Mouse (Mus musculus) cerebellum, adult 2 months (tissue): ENCODE measurements at regions not wholly inside any gene's neighbourhood (a gene's known extent, or its start where the extent isn't known, plus 50 kb on each side); places are given as distances from the start of the nearest gene placed in this dataset.

Experiments
- DNase-seq, 2 experiments: peaks; one replicate each; pipeline ENCODE4 v3.0.0; 2021
- H3K27ac ChIP-seq: fragments of 200-500 bp; 2 replicates; pipeline ENCODE4 v1.5.1; 2012; ENCODE audit warnings: low read length, control low read depth, inconsistent platforms; ENCODE audit not compliant: insufficient read depth
- H3K27me3 ChIP-seq: fragments of 200-500 bp; 2 replicates; pipeline ENCODE4 v1.6.1; 2012; ENCODE audit warnings: inconsistent platforms, mild to moderate bottlenecking, low read length, moderate library complexity; ENCODE audit not compliant: control insufficient read depth, insufficient read depth
- H3K4me1 ChIP-seq: fragments of 200-500 bp; 2 replicates; pipeline ENCODE4 v1.6.1; 2011; ENCODE audit warnings: low read length; ENCODE audit not compliant: control insufficient read depth, insufficient read depth
- H3K4me3 ChIP-seq: fragments of 200-500 bp; replicated peaks from 2 replicates; pipeline ENCODE3; 2011; ENCODE audit warnings: mild to moderate bottlenecking, low read depth, low read length, control low read depth; ENCODE audit not compliant: insufficient read depth
- CTCF ChIP-seq: fragments of 200-500 bp; IDR thresholded peaks from 2 replicates; pipeline ENCODE4 v1.5.1; 2011; ENCODE audit warnings: low read depth, mild to moderate bottlenecking, control low read depth, low read length, moderate library complexity, borderline replicate concordance; ENCODE audit not compliant: insufficient read depth
- POLR2A ChIP-seq: fragments of 200-500 bp; IDR thresholded peaks from 2 replicates; pipeline ENCODE4 v1.6.1; 2011; ENCODE audit warnings: low read length, control low read depth, borderline replicate concordance; ENCODE audit not compliant: insufficient read depth
- WGBS: fragments of 180-500 bp; shearing (Covaris S2); methylation state at CpG from one replicate; pipeline ENCODE4 v1.1.7; 2018; 5-methylcytosine and 5-hydroxymethylcytosine counted together

DNA sequence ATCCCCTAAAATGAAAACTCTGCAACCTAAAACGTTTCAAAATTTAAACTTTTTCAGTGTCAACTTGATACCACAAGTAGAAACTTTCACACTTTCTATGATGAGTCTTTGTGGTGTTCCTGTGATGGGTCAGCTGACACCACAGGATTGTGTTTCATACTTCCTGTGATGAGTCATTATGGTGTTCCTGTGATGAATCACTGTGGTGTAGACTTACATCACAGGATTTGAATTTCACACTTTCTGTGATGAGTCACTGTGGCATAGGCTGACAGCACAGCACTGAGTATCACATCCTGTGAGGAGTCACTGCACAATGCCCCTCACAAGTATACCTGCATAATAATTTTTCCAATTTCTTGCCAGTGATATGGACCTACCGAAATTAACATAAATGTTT is 874.7 kb downstream of the Fam19a2 start:
- DNase-seq: no peak
- TF ChIP-seq POLR2A (no peak), CTCF (no peak)

DNA sequence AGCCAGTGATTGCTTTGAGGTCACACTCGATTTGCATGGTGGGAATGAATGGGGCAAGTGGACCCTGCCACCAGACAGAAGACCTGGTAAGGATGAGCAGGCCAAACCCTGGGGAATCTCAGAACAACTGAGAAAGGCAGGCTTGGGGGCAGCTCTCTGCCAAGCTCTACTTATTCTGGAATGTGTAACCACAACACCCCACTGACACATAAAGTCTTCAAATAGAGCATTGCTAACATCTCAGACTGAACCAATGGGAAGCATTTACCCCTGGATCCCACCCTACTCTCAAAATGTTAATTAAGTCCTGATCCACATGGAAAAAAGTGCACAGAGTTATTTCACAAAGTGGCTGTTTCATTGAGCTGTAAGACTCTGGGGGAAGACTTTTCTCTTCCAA is 878.5 kb downstream of the Fam19a2 start:
- H3K4me1 ChIP-seq: no peaks in the 10 kb centered on the region
- H3K27me3 ChIP-seq: no peaks in the 10 kb centered on the region
- no peak for DNase-seq
- no peak for TF ChIP-seq POLR2A
- no peak for TF ChIP-seq CTCF
- H3K27ac ChIP-seq: no peak overlapping the region
- no peak overlapping the region for H3K4me3 ChIP-seq
- 44% methylated on average over 1 of the region's 1 CpGs for WGBS

More for the DNA sequence above, 874.7 kb downstream of the Fam19a2 start:
- WGBS: 71% methylated on average over 2 of the region's 2 CpGs
- Histone ChIP-seq H3K4me3 (no peak overlapping the region), H3K27ac (no peak overlapping the region), H3K4me1 (no peaks in the 10 kb centered on the region), H3K27me3 (no peaks in the 10 kb centered on the region)

DNA sequence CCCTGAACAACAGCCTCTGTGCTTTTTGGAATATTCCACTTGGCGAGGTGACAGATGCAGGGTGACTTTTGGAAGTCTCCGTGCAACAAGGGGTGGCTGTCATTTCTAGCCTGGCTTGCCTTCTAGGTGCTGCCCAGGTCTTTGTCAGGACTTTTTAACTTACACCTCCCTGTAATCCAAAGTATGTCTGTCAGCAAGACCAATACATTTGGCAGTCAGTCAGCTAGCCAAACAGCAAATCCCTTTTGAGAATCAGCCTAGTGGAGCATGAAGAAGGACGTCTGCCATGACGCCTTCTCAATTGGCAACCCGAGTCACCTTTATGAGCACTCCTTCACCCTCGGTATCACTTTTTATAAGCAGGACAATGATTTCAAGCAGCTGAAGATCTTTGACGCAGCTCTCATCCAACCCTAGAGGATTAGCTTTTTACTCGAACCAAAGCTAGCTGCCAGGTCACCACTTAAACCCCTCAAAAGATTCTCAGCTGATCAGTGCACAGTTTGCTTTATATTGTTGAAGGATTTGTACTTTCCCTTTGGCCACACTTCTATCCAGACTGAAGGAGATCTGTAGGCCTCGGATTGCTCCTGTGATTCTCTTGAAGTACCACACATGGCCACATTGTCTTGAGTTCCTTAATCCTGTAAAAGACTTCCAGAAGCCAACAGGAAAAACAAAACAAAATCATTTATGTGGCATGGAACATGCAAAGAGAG is 883.1 kb downstream of the Fam19a2 start:
- 7% methylated on average over 9 of the region's 9 CpGs for WGBS
- Histone ChIP-seq H3K27me3 (no peaks in the 10 kb centered on the region), H3K4me3 (no peak overlapping the region), H3K4me1 (no peaks in the 10 kb centered on the region), H3K27ac (no peak overlapping the region)
- DNase-seq: peak in 1 of 2 experiments; percentile 1
- TF ChIP-seq CTCF (no peak), POLR2A (no peak)

DNA sequence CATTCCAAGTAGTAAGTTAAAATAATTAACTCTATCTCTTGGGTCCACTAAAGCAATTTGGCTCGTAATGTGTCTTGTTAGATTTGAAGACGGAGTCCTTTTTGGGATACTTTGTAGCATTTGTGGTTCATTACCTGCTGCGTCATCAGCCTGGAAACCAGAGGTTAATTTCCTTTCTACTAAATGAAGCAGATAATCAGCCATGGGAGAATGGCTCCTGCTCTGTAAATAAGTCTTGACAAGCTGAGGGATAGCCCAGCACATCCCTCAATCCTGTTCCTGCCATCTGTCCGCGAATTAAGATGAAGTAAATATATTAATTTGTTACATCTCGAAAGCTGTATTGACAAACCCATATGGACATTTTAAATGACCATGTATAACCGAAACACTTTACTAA is 899.6 kb downstream of the Fam19a2 start:
- no peaks in the 10 kb centered on the region for H3K27me3 ChIP-seq
- 27% methylated on average over 7 of the region's 7 CpGs for WGBS

DNA sequence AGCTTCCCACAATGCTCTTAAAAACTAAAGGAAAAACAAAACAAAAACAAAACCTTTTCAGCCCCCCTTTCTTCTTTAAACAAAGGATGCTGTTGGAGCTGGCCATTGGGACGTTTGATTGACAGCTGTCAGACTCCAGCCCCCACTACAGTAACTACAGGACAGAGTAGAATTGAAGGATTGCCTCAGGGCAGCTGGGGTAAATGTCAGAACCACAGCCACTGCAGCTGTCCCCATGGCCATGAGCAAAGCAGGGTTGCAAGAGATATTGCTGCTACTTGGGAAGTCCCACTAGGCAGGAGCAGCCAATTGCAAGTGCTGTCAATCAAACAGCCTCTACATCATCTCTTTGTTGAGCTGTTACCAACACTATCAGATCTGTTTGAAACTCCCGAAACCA is 911.8 kb downstream of the Fam19a2 start:
- no peak for DNase-seq
- H3K4me3 ChIP-seq: no peak overlapping the region
- TF ChIP-seq CTCF (no peak), POLR2A (no peak)
- 68% methylated on average over 2 of the region's 2 CpGs for WGBS
- no peak overlapping the region for H3K27ac ChIP-seq
- no peaks in the 10 kb centered on the region for H3K27me3 ChIP-seq
- no peaks in the 10 kb centered on the region for H3K4me1 ChIP-seq

More for the DNA sequence above, 899.6 kb downstream of the Fam19a2 start:
- Histone ChIP-seq H3K4me3 (no peak overlapping the region), H3K27ac (no peak overlapping the region), H3K4me1 (no peaks in the 10 kb centered on the region)
- TF ChIP-seq POLR2A (no peak), CTCF (no peak)
- DNase-seq: no peak

DNA sequence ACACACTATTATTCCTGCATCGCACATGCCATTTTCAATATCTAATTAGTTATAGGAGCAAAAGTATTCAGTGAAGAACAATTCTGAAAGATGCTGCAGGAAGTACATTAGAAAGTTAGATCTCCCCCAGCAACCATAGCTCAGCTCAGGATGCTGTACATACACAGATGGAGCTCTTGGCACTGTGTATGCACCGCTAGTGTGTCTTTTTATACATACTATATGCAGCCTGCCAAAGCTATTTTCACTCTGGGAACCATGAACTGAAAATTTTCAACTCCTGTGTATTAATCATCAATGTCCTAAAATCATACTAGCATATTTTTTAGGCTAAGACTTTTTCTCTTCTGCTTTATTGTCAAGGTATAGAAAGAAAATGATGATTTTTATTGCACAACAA is 944.5 kb downstream of the Fam19a2 start:
- no peaks in the 10 kb centered on the region for H3K4me1 ChIP-seq
- no peak overlapping the region for H3K4me3 ChIP-seq
- DNase-seq: no peak
- no peaks in the 10 kb centered on the region for H3K27me3 ChIP-seq
- 82% methylated on average over 2 of the region's 2 CpGs for WGBS
- TF ChIP-seq CTCF (no peak), POLR2A (no peak)
- H3K27ac ChIP-seq: no peak overlapping the region

DNA sequence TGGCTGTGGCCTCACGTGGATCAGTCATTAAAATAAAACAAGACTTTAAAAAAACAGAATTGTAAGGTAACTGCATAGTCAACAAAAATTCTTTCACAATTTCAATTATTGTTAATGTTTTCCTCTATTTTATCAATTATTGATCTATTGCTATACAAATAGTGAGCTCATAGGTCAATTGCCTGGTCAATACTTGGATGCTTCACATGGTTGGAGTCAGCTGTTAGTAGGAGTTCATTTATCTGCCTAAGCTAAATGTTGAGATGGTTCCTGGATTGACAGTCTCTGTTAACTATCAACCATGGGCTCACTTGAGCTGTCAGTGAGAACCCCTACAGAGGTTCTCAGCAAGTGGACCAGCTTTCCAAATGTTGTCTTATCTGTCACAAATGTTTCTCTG is 955.7 kb downstream of the Fam19a2 start:
- Histone ChIP-seq H3K4me1 (no peaks in the 10 kb centered on the region), H3K27me3 (no peaks in the 10 kb centered on the region), H3K4me3 (no peak overlapping the region), H3K27ac (no peak overlapping the region)
- DNase-seq: no peak
- no peak for TF ChIP-seq CTCF
- TF ChIP-seq POLR2A: no peak
- WGBS: 92% methylated on average over 1 of the region's 1 CpGs

DNA sequence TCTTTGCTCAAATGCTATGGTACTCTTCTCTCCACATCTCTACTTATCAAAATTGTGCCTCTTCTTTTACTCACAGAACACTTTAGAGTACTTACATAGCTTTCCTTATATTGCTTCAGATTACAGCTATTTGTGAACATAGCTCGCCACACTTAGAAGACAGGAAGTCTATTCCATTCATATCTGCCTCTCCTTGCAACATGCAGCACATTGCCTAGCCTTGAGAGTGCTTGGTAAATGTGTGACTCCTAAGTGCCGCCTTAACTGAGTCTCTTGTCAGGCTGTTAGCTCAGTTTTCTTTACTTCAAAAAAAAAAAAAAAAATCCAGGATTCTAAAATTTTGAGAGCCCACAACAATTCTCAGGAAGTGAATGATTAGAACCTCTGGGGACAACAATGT is 958.3 kb downstream of the Fam19a2 start:
- TF ChIP-seq POLR2A (no peak), CTCF (no peak)
- Histone ChIP-seq H3K27ac (no peak overlapping the region), H3K4me3 (no peak overlapping the region), H3K27me3 (no peaks in the 10 kb centered on the region), H3K4me1 (no peaks in the 10 kb centered on the region)
- WGBS: 79% methylated on average over 2 of the region's 2 CpGs
- DNase-seq: no peak
